Mouse (Mus musculus) liver, adult (tissue): ENCODE measurements around the gene Itga1.

Experiments
- GATA4 ChIP-seq: IDR thresholded peaks from 2 replicates; pipeline ENCODE4 v1.6.1; 2014; ENCODE audit warnings: mild to moderate bottlenecking, low read length; ENCODE audit not compliant: insufficient replicate concordance

The Itga1 gene

DNA sequence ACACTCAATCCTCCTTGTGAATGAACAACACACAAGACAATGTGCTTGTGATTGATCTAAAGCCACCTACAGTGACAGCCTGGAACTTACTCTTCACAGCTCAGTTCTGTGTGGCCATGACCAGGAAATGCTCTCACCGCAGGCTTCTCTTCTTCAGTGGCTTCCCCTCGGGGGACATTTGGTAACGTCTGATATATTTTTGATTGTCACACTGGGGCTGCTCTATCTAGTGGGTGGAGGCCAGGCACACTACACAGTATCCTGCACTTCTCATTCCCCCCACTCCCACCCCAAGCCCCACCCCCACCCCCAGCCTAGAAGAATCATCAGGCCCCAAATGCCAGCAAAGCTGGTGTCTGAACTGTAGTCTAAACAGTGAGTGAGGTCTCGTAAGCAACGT lies 186.0 kb downstream of the Itga1 start:
- TF ChIP-seq GATA4: no peak

DNA sequence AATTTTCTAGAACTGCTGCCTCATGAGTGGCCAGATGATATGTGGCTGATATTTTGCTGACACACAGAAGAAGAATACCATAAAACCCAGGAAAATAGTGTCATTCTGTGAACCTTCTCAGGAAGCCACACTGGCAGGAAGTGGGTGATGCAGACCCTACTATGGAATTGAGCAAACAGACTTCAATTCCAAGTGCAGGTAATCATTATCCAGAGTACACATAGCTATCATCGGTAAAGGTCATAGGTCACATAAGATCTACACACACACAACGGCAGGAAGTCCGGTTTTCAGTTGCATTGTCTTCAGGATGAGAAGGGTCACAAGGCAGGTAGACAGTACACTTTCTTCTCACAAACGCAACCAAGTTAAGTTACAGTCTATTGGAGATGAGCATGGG lies 186.8 kb downstream of the Itga1 start:
- TF ChIP-seq GATA4: no peak

DNA sequence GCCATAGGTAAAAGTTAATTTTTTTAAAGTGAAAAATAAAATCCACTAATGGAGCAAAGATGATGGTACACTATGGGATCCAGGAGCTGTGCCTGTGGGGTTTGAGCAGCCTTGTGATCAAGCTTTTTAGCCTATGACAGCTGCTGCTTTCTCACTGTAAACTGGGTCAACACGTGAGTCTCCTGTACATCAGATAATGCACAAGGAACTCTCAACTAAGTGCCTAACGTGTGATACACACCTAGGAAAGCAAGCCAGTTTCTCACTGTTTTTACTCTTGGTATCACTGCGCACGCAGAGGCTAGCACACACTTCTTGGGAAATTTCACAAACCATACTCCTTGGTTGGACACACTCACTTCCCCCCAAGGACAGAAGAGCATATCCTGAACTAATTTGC lies 187.2 kb downstream of the Itga1 start:
- no peak for TF ChIP-seq GATA4

DNA sequence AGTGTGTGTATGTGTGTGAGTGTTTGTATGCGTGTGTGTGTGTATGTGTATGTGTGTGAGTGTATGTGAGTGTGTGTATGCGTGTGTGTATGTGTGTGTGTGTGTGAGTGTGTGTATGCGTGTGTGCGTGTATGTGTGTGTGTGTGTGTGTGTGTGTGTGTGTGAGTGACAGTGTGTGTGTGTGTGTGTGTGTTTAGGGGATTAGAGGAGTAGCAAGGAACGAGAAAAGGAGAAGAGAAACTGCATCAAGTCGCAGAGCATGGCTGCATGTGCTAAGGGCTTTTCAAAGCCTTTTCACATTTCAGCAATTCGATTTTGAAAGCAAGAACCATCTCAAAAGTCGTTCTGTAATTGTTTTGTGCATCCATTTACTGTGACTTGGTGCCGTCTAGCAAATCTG lies 191.1 kb downstream of the Itga1 start:
- TF ChIP-seq GATA4: no peak

DNA sequence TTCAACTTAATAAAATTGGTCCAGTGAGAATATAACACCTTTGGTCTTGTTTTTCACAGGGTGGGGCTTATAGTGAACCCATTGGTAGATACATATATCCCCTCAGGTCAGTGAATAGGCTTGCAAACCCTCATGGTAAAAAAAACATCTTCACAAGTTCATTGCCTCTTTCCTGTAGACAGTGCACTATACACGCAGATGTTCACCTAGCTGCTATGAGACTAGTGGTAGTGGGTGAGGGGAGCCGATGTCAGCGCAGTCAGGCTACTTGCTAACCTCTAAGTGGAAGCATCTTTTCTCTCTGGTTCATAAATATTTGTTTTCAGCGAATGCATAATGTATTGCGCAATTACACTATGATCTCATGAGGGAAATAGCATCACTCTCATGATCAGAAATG lies 192.2 kb downstream of the Itga1 start:
- no peak for TF ChIP-seq GATA4

DNA sequence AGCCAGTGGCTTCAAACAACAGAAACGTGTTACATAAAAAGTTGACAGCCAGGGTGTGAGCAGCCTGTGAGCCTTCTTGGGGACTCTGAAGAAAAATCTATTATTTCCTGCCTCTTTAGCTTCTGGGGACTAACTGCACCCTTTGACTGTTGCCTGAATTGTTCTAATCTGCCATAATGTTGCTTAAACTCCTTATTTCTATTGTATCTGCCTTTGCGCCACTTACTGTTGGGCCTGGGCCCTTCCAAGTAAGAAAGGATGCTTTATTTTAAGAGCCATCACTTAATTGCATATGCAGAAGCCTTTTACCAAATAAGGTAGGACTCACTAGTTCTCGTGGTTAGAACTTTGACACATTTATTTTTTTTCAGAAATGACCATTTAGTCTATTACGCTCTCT lies 193.9 kb downstream of the Itga1 start:
- TF ChIP-seq GATA4: no peak
